Mouse (Mus musculus): ENCODE data around the gene Cirbp. TPM values are rescaled to one million over a fixed set of nuclear protein-coding genes. Genes with fewer than 3 reads are reported as not detected.

Gene Cirbp
- 89.8 TPM for polyA plus RNA-seq (2014; fragmentation: Illumina TruSeq; extraction: RNeasy Lipid Tissue Mini Kit (QIAGEN cat#74804); ENCODE audit: low read depth, low replicate concordance)

GRCm38 (mm10) chr10:80165392-80166128 is at the start of gene Cirbp:
Gene Cirbp, plus strand, starts transcription at chr10:80165985.

GRCm38 (mm10) chr10:80138553-80139438 is 27.0 kb upstream of the Cirbp start, which contains the start of gene Atp5d:
Gene Atp5d, plus strand, starts transcription at chr10:80138632.

DNA sequence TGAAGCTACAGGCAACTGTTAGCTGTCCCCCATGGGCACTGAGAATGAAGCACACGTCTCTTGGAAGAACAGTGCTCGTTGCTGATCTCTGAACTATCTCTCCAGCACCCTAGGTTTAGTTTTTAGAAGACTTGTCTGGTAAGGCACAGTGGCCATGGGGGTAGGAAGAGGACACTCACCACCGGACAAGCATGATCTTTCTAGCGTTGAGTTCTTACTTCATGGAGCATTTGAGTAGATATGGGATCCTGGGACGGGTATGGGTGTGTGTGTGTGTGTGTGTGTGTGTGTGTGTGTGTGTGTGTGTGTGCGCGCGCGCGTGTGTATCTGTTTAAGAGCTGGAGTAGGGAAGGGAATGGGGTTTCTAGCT is 25.1 kb upstream of the Cirbp start, which contains the start of gene Cbarp:
TSS of gene Cbarp (minus strand) at position 170 of the 370 bp plus-strand sequence.

GRCm38 (mm10) chr10:80147719-80148601 is 17.8 kb upstream of the Cirbp start, which contains the start of gene Midn:
Gene Midn, plus strand, starts transcription at chr10:80148272.

DNA sequence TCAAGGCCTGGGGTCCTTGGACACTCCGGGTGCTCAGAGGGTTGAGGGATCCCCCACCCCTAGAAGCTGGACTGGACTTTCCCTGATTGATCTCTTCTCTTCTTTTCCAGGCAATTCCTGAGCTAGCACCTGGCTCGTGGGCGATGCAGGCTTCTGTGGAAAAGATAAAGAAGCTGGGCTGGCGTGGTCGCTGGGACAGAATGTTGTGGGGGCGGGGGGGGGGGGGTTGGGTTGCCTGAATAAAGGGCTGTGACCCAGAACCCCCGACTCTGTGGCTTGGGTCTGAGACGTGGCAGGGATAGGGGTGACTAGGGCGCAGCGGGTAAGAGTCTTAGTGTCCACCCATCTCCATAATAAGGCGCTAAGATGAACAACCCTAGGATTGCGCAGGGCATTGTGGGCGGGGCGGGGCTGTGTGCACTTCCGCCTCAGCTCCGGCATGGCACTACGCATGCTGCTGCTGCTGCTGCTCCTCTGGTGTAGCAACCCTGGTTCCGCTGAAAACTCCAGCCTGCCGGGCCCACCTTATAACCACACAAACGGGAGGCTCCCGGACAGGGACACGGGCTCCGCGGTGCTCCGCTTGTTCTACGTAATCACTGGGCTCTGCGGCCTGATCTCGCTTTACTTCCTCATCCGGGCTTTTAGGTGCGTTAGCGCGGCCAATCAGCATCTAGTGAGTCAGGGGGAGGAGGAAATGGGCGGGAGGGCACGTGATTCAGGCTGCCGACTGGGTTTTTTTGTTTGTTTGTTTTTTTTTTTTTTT is 6.9 kb downstream of the Cirbp start, which contains the start of gene 1600002K03Rik:
TSS of gene 1600002K03Rik (plus strand) at position 418 of the 766 bp plus-strand sequence.

GRCm38 (mm10) chr10:80179068-80180051 is 13.6 kb downstream of the Cirbp start, which contains the start of gene Efna2:
Gene Efna2, plus strand, starts transcription at chr10:80179482.

Other genes starting within 250 kb of the Cirbp start
- gene Kiss1r, start 249.0 kb upstream of the Cirbp start, polyA plus RNA-seq (2014; fragmentation: Illumina TruSeq; extraction: RNeasy Lipid Tissue Mini Kit (QIAGEN cat#74804); ENCODE audit: low read depth, low replicate concordance), result 0.55 TPM
- 70.4 TPM for gene R3hdm4, start 244.8 kb upstream of the Cirbp start, polyA plus RNA-seq (2014; fragmentation: Illumina TruSeq; extraction: RNeasy Lipid Tissue Mini Kit (QIAGEN cat#74804); ENCODE audit: low read depth, low replicate concordance)
- 1.1 TPM for gene Arid3a, start 238.9 kb upstream of the Cirbp start, polyA plus RNA-seq (2014; fragmentation: Illumina TruSeq; extraction: RNeasy Lipid Tissue Mini Kit (QIAGEN cat#74804); ENCODE audit: low read depth, low replicate concordance)
- gene Wdr18, start 205.8 kb upstream of the Cirbp start, polyA plus RNA-seq (2014; fragmentation: Illumina TruSeq; extraction: RNeasy Lipid Tissue Mini Kit (QIAGEN cat#74804); ENCODE audit: low read depth, low replicate concordance), result 21.5 TPM
- gene Grin3b, start 195.3 kb upstream of the Cirbp start, polyA plus RNA-seq (2014; fragmentation: Illumina TruSeq; extraction: RNeasy Lipid Tissue Mini Kit (QIAGEN cat#74804); ENCODE audit: low read depth, low replicate concordance), result 0.18 TPM
- 104 TPM for gene Tmem259, start 181.7 kb upstream of the Cirbp start, polyA plus RNA-seq (2014; fragmentation: Illumina TruSeq; extraction: RNeasy Lipid Tissue Mini Kit (QIAGEN cat#74804); ENCODE audit: low read depth, low replicate concordance)
- 40.1 TPM for gene Cnn2, start 177.4 kb upstream of the Cirbp start, polyA plus RNA-seq (2014; fragmentation: Illumina TruSeq; extraction: RNeasy Lipid Tissue Mini Kit (QIAGEN cat#74804); ENCODE audit: low read depth, low replicate concordance)
- 7.2 TPM for gene Abca7, start 169.5 kb upstream of the Cirbp start, polyA plus RNA-seq (2014; fragmentation: Illumina TruSeq; extraction: RNeasy Lipid Tissue Mini Kit (QIAGEN cat#74804); ENCODE audit: low read depth, low replicate concordance)
- gene Arhgap45, start 149.3 kb upstream of the Cirbp start, polyA plus RNA-seq (2014; fragmentation: Illumina TruSeq; extraction: RNeasy Lipid Tissue Mini Kit (QIAGEN cat#74804); ENCODE audit: low read depth, low replicate concordance), result 5.2 TPM
- 122 TPM for gene Polr2e, start 126.2 kb upstream of the Cirbp start, polyA plus RNA-seq (2014; fragmentation: Illumina TruSeq; extraction: RNeasy Lipid Tissue Mini Kit (QIAGEN cat#74804); ENCODE audit: low read depth, low replicate concordance)
- gene Gpx4, start 118.8 kb upstream of the Cirbp start, polyA plus RNA-seq (2014; fragmentation: Illumina TruSeq; extraction: RNeasy Lipid Tissue Mini Kit (QIAGEN cat#74804); ENCODE audit: low read depth, low replicate concordance), result 933 TPM
- 10.9 TPM for gene Sbno2, start 60.4 kb upstream of the Cirbp start, polyA plus RNA-seq (2014; fragmentation: Illumina TruSeq; extraction: RNeasy Lipid Tissue Mini Kit (QIAGEN cat#74804); ENCODE audit: low read depth, low replicate concordance)
- gene Stk11, start 50.2 kb upstream of the Cirbp start, polyA plus RNA-seq (2014; fragmentation: Illumina TruSeq; extraction: RNeasy Lipid Tissue Mini Kit (QIAGEN cat#74804); ENCODE audit: low read depth, low replicate concordance), result 137 TPM
- 1,104 TPM for gene Atp5d, start 27.4 kb upstream of the Cirbp start, polyA plus RNA-seq (2014; fragmentation: Illumina TruSeq; extraction: RNeasy Lipid Tissue Mini Kit (QIAGEN cat#74804); ENCODE audit: low read depth, low replicate concordance)
- 2.6 TPM for gene Cbarp, start 25.1 kb upstream of the Cirbp start, polyA plus RNA-seq (2014; fragmentation: Illumina TruSeq; extraction: RNeasy Lipid Tissue Mini Kit (QIAGEN cat#74804); ENCODE audit: low read depth, low replicate concordance)
- gene Midn, start 17.7 kb upstream of the Cirbp start, polyA plus RNA-seq (2014; fragmentation: Illumina TruSeq; extraction: RNeasy Lipid Tissue Mini Kit (QIAGEN cat#74804); ENCODE audit: low read depth, low replicate concordance), result 39.3 TPM
- gene 1600002K03Rik, start 7.0 kb downstream of the Cirbp start, polyA plus RNA-seq (2014; fragmentation: Illumina TruSeq; extraction: RNeasy Lipid Tissue Mini Kit (QIAGEN cat#74804); ENCODE audit: low read depth, low replicate concordance), result 13.6 TPM
- 1.8 TPM for gene Efna2, start 13.5 kb downstream of the Cirbp start, polyA plus RNA-seq (2014; fragmentation: Illumina TruSeq; extraction: RNeasy Lipid Tissue Mini Kit (QIAGEN cat#74804); ENCODE audit: low read depth, low replicate concordance)
- 21.1 TPM for gene Mum1, start 60.4 kb downstream of the Cirbp start, polyA plus RNA-seq (2014; fragmentation: Illumina TruSeq; extraction: RNeasy Lipid Tissue Mini Kit (QIAGEN cat#74804); ENCODE audit: low read depth, low replicate concordance)
- 842 TPM for gene Ndufs7, start 83.1 kb downstream of the Cirbp start, polyA plus RNA-seq (2014; fragmentation: Illumina TruSeq; extraction: RNeasy Lipid Tissue Mini Kit (QIAGEN cat#74804); ENCODE audit: low read depth, low replicate concordance)
- 7.7 TPM for gene Gamt, start 95.0 kb downstream of the Cirbp start, polyA plus RNA-seq (2014; fragmentation: Illumina TruSeq; extraction: RNeasy Lipid Tissue Mini Kit (QIAGEN cat#74804); ENCODE audit: low read depth, low replicate concordance)
- 49.3 TPM for gene Dazap1, start 95.5 kb downstream of the Cirbp start, polyA plus RNA-seq (2014; fragmentation: Illumina TruSeq; extraction: RNeasy Lipid Tissue Mini Kit (QIAGEN cat#74804); ENCODE audit: low read depth, low replicate concordance)
- gene Rps15, start 126.5 kb downstream of the Cirbp start, polyA plus RNA-seq (2014; fragmentation: Illumina TruSeq; extraction: RNeasy Lipid Tissue Mini Kit (QIAGEN cat#74804); ENCODE audit: low read depth, low replicate concordance), result 1,202 TPM
- gene Apc2, start 130.0 kb downstream of the Cirbp start, polyA plus RNA-seq (2014; fragmentation: Illumina TruSeq; extraction: RNeasy Lipid Tissue Mini Kit (QIAGEN cat#74804); ENCODE audit: low read depth, low replicate concordance), result 2.0 TPM
- gene 2310011J03Rik, start 154.6 kb downstream of the Cirbp start, polyA plus RNA-seq (2014; fragmentation: Illumina TruSeq; extraction: RNeasy Lipid Tissue Mini Kit (QIAGEN cat#74804); ENCODE audit: low read depth, low replicate concordance), result 22.7 TPM
- gene Pcsk4, start 163.5 kb downstream of the Cirbp start, polyA plus RNA-seq (2014; fragmentation: Illumina TruSeq; extraction: RNeasy Lipid Tissue Mini Kit (QIAGEN cat#74804); ENCODE audit: low read depth, low replicate concordance), result 2.2 TPM
- 3.4 TPM for gene Reep6, start 164.0 kb downstream of the Cirbp start, polyA plus RNA-seq (2014; fragmentation: Illumina TruSeq; extraction: RNeasy Lipid Tissue Mini Kit (QIAGEN cat#74804); ENCODE audit: low read depth, low replicate concordance)
- 64.4 TPM for gene Adamtsl5, start 182.4 kb downstream of the Cirbp start, polyA plus RNA-seq (2014; fragmentation: Illumina TruSeq; extraction: RNeasy Lipid Tissue Mini Kit (QIAGEN cat#74804); ENCODE audit: low read depth, low replicate concordance)
- gene Plk5, start 190.5 kb downstream of the Cirbp start, polyA plus RNA-seq (2014; fragmentation: Illumina TruSeq; extraction: RNeasy Lipid Tissue Mini Kit (QIAGEN cat#74804); ENCODE audit: low read depth, low replicate concordance), result 3.1 TPM
- gene Mex3d, start 221.7 kb downstream of the Cirbp start, polyA plus RNA-seq (2014; fragmentation: Illumina TruSeq; extraction: RNeasy Lipid Tissue Mini Kit (QIAGEN cat#74804); ENCODE audit: low read depth, low replicate concordance), result 6.2 TPM
- gene Mbd3, start 233.6 kb downstream of the Cirbp start, polyA plus RNA-seq (2014; fragmentation: Illumina TruSeq; extraction: RNeasy Lipid Tissue Mini Kit (QIAGEN cat#74804); ENCODE audit: low read depth, low replicate concordance), result 93.3 TPM
- 2,281 TPM for gene Uqcr11, start 240.8 kb downstream of the Cirbp start, polyA plus RNA-seq (2014; fragmentation: Illumina TruSeq; extraction: RNeasy Lipid Tissue Mini Kit (QIAGEN cat#74804); ENCODE audit: low read depth, low replicate concordance)

All from heart, adult 10 weeks (tissue).